Mouse (Mus musculus) erythroid progenitor cell, adult 5-6 weeks (primary cell): ENCODE data around the gene Nrp2. TPM values are rescaled to one million over a fixed set of nuclear protein-coding genes. Genes with fewer than 3 reads are reported as not detected.

Experiments used
- ATAC-seq: replicated peaks from 2 replicates; pipeline ENCODE4 v1.8.0; 2016; ENCODE audit warnings: moderate number of reproducible peaks, mild to moderate bottlenecking, moderate TSS enrichment, inconsistent platforms; ENCODE audit not compliant: poor library complexity, low FRiP score, severe bottlenecking
- total RNA-seq, 2 experiments: library from RNA; stranded (forward) in 1 of 2; stranded (reverse) in 1 of 2; fragments of 150-400 nt in 1 of 2; fragments of 186-747, 209-891 nt in 1 of 2; gene quantifications; 2 replicates each; pipeline versions ENCODE4 v1.2.3 to v1.2.4; 2015 to 2017; ENCODE audit warnings: low replicate concordance in 2 of 2

The Nrp2 gene
- total RNA-seq, 2 experiments from 2014 or later, result 1.7 to 2.7 TPM

DNA sequence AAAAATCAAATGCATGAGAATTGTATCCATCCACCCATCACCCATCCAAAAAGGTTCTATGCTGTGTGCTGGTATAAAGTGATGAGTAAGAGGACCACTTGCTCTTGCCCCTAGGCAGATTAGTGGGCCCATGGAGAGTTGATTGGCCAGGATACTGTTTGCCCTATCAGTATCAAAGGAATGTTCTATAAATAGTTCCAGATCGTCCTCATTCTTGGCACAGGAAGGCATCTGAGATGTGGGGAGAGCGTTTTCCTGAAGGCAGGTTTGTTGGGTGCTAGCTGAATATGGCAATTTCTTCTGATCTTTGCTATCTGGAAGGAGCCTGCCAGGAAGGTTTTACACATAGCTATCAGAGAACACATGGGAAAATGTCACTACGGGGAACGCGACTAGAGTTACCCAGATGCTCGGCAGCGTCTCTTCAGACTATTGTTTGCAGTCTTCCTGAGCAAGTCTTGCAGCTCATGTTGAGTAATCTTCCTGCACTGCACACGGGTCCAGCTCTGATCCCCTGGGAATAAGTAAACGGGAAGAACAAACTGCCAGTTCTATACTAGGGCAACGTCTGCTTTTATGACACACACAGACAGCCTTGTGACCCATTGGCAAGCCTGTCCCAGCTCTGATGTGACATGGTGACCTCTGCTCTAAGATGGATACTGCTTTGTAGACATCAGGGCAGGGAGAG lies 44.5 kb downstream of the Nrp2 start:
- no peak for ATAC-seq

DNA sequence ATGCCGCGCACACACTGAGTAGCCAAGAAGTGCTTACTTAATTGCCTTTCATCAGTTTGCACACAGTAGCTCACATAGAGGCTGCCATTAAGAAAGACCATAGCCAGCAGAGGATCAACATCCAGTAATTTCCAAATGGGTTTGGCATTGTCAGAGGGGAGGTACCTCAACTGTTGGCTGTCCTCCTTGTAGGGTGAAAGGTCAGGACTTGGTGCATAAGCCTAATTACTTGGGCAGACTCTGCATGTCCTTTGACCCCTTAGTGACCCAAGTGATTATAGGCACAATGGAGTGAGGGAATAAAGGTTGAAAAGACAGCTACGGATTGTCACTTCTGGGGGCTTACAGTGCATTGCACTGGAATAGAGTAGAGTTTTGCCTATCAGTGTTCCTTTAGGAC lies 45.3 kb downstream of the Nrp2 start:
- ATAC-seq, result no peak

DNA sequence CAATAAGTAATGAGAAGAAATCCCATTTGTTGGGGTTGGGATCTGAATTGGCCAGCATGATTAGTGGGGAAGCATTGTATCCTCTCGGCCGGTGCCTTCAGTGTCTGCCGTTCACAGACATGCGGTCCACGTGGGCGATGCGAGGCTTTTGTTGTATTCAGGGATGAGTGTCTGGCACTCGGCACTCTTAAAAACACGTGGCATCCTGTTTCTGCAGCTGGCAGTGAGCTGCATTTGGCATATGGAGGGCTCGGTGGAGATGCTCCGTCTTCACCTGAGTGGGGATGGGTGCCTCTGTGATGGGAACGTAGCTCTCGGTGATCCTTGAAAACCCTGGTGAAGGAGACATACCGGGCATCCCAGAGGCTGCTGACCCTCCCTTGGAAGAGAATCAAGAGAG lies 46.6 kb downstream of the Nrp2 start:
- ATAC-seq, result no peak

DNA sequence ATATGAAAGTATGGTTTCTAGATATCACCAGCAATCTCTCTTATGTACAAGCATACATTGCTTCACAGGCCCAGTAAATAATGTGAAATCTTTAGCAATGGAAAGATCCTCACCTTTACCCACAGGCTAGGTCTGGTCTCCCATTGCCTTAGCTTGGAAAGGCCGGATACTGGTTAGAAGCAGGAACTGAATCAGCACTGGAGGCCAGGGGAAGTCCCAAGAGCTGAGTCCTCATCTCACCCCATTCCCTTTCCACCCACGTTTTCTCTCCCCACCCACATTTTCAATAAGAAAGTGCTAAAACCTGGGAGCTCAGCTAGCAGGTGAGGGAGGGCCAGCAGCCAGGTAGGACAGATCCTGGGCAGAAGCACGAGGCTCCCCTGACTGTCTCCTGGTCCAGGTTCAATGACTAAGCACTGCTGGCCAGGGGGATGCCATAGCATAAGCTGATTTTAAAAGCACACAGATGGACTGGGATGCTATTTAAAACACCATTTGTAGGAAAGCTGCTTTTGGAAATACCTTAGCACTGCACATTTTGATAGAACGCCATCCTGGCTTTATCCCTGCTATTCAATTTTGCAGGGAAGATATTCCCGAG lies 47.4 kb downstream of the Nrp2 start:
- no peak for ATAC-seq

DNA sequence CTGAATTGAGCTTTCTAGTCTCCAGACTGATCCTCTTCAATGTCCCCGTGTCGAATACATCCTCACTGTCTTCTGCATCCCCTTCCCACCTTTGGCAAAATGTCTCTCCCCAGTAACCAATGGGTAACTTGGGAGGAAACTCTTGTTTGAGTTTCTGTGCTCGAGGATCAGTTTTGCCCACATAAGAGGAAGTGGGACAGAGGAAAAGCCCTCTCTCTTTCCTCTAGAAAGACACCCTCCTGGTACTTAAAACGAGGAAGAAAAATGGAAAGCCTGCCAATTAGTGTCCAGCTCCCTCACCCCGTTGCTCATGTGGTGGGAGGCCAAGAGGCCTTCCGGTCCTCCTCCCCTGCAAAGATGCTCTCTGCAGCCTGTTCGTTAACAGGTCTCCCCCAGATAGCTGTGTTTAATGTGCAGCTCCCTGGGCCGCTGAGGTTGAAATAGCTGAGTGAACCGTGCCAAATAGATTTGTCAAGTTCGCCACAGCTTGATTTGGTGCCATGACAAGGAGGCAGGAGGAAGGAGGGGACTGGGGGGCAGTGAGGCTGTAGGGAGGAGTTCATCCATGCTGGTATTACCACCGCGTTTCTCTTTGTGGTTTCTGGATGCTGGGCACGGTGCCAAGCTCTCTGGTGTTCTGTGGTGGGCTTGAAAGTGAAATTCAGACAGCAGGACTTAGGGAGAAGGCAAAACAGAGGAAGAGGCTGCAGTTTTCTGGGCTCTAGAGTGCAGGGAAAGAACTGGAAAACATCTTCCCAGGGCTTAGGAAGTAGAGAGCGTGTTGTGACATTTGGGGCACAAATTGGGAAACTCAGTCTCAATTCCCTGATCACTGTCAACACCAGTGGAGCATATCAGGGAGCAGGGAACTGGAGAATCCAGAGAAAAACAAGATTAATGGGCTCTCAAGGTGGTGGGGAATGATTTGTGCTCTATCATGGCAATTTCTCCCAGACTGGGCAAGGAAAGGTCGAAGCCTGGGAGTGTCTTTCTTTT lies 48.2 kb downstream of the Nrp2 start:
- no peak for ATAC-seq

DNA sequence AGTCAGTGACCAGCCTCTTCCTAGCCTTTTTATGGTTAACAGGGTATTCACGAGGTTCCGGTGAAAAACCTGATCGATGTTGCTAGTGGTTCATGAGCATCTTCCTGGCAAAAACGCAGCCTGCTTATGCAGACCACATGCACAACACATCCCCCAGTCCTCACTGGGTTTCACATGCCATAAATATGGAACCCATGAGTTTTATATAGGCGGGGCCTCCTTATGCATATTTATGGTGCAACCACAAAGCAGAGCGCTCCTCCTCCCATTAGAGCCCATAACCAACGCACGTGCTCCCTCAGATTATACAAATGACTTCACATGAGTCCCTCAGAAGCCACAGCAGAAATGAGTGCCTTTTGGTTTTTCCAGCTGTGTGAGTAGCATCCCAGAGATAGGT lies 49.0 kb downstream of the Nrp2 start:
- no peak for ATAC-seq

DNA sequence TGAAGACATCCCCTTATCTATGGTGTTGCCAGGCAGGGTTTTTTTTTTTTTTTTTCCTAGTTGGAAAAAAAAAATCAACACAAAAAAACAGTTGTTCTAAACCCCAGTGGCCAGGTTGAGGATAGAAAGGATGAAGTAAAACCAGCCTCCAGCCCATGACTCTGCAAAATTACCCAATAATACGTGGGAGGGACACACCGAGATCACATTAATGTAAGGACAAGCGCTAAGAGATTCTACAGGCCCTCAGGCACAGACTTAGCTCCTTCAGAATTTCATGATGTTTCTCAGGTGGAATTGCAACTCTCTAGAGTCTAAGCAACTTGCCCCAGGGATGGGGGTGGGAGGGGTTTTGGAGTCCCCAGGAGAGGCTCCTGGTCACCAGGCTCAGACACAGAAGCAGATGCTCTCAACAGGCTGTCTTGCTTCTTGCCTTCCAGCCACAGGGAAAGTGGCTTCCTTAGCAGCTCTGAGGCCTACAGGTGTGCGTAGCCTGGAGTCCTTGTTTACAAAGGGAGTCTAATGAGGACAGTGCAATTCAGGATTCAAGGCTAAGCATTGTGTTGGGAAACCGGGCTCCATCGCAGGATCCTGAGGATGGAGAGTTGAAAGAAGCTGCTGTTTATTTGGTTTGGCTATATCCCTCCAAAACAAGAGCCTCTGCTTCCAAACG lies 49.7 kb downstream of the Nrp2 start:
- no peak for ATAC-seq

DNA sequence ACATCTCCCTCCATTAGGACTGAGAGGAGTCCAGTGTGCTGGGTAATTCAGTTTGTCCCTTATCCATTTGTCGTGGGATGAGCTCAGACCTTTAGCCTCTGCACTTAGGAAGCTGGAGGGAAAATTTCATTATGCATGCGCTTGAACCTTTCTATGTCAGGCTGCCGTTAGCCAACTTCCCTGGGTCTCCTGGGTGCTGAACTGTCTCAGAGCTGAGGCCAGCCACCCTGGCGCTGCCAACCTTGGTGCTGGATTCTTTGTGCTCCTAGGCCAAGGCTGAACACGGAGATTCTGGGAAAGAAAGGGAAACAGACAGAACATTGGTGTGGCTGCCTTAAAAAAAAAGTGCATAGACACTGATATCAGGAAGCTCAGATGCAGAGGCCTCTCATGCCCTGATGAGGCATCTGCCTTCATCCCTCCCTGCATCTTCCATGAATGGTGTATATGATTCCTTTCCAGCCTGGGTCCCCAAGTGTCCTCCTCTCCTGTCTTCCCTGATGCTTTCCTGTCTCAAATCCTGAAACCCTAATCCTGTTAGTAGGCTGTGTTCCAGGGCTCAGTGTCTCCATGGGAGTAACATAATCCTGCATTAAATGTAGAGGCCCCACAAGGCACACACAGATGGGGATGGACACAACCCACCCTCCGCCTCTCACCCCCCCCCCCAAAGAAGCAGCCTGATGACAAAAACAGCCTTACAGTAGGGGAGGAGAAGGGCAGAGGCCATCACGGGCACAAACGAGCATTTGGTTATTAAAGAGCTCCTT lies 51.2 kb downstream of the Nrp2 start:
- no peak for ATAC-seq

DNA sequence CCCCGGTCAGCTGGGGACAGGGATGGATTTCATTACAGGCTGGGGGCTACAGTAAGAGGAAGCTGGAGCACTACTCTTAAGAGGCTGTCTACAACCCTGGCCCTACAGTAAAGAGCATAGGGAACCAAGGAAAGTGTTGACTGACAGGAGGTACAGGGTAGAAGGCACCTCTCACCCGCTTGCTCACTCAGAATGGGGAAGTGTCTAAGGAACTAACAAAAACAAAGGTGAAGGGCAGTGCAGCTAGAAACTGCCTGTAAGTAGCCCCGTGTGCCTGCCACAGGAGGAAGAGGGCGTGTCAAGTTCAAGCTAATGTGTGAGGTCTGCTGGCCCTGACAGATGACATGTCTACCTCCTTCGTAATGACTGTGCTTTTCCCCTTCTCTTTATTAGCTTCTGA lies 57.0 kb downstream of the Nrp2 start:
- no peak for ATAC-seq

DNA sequence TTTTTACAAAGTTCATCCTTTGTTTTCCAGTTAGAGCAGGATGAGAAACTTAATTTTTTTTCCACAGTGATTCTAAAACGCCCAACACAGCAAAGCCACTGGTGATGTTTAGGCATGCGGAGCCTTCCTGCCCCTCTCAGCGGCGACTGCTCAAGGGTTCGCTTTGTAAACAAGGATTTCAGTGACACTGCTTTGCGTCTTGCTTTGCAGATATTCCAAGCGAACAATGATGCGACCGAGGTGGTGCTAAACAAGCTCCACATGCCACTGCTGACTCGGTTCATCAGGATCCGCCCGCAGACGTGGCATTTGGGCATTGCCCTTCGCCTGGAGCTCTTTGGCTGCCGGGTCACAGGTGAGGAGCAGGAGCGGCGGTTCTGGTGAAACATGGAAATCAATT lies 57.5 kb downstream of the Nrp2 start:
- no peak for ATAC-seq

DNA sequence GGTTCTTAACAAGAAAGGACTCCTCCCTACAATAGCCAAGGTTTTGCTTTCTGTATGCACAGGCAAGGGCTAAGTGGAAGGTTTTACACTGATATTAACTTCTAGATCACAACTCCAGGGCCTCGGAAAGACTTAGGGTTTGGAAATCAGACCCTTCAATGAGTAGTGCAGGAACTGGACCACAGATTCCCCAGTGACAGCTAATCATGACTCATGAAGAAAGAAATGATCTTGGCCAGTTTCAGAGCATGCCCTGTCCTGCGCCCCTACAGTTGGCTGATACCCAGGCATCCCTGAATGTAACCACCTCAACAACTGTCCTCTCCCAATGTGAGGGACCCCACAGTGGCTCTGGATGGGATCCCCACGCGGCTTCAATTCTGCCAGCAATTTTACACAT lies 60.7 kb downstream of the Nrp2 start:
- no peak for ATAC-seq

DNA sequence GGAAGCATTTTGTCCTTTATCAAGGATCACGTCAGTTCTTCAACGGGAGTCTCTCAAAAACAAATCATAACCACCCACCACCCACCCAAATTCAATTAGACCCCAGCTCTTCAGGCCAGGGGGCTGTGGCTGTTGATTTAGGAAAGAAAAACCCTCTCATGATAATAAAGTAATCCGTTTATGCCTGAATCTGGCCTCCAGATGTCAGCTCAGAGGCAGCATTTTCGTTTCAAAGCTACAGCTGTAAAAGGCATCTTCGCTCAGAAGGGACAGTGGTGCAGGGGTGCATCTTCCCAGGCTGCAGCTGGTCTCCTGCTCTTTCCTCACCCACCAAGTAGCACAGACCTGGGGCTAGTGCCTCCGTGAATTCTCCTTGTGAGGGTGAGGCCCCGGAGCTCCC lies 62.1 kb downstream of the Nrp2 start:
- no peak for ATAC-seq

DNA sequence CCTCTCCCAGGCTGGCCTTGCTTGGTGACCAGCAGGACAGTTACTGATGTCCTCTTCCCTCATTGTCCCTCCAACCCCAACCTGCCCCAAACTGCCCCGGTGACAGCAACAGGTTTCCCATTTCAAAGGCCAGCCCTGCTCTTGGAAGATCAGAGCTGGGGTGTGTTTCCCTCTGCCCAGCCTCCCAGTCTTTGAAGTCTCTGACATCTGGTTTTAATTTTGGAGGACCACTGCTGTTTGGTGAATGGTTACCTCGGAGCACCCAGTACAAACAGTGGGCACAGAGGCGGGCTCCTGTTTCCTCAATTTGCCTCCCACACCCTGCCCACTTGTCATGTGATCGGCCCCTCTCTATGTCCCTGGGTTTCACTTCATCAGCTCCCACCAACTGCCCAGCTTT lies 63.7 kb downstream of the Nrp2 start:
- no peak for ATAC-seq

DNA sequence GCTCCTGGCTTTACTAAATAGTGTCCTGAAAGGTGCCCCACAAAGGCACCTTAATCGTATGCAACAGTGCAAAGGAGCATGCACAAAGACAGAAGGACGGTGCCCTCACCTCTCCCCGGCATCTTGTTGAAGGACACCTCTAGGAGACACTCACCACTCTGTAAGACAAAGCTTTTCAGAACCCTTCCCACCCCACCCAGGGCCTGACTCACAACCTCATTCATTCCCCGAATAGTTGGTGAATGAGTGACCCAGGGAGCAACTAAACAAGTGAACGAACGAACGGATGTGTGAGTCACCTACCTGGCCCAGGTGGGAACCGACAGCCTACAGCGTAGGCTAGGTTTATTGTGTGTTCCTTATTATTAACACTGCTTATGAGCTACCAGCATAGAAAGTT lies 64.5 kb downstream of the Nrp2 start:
- ATAC-seq, result no peak

DNA sequence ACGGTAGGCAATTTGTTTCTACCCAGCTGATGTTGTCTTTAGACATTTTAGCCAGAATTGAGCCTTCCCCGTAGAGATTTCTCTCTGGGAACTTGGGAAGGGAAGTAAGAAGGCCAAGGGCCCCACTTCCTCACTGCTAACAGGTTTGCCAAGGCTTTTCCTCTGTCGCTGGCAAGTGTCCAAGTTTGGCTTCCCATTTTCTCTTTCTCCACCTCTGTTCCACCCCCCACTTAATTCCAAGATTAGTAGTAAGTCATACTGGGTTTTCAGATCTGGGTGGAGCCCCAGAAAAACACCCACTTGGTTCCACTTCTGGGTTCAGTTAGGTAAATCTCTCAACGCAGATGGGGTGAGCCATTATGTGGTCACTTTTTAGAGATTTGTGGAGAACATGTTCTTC lies 67.5 kb downstream of the Nrp2 start:
- no peak for ATAC-seq

DNA sequence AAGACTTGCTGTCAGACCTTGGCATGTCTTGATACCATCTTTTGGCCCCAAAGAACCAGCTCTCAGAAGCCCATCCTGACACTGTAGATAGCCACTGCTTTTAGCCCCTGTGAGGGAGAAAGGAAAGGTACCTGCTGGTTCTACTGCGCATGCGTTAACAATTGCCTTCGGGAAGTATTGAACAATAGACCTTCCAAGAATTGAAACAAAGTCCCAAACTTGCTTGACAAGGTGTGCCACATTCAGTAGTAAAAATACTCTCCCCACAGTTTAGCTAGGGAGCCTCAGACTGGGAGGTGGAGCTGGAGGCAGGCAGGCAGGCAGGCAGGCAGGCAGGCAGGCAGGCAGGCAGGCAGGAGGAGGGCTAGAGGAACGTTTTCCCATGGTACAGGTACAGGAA lies 69.3 kb downstream of the Nrp2 start:
- no peak for ATAC-seq

DNA sequence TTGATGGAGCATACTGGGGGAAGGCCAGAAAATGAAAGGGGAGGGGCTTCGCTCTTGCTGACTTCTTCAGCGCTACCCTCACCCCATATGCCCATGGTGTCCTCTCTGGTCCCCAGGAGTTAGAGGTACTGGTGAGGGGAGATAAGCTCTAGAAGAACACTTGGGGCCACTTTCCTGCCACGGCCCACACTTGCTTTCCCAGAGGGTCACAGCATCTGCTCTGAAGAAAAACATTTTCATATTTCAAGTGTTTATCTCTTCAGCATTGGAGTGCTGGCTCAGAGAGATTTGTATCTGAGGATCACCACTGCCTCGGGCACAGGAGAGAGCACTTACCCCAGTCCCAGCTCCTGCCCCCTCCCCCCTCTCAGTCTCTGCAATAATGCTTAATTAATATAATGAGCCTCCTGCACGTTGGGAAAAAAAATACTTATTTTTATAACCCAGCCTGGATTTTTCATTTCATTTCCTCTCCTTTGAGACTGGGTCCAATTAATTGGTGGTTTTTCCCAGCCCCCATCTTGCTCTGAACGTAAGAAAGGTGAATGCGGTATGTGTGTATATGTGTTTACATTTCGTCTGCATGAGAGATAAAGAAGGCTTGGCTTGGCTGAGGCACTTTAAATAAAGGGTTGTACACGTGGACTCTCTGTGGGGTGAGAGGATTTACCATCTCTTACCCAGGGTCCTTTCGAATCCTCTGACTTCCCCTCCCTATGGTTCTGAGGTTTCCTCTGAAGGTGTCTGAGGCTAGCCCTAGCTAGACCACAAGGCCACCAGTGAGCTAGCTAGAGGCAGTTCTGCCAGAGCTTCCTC lies 70.2 kb downstream of the Nrp2 start:
- no peak for ATAC-seq

DNA sequence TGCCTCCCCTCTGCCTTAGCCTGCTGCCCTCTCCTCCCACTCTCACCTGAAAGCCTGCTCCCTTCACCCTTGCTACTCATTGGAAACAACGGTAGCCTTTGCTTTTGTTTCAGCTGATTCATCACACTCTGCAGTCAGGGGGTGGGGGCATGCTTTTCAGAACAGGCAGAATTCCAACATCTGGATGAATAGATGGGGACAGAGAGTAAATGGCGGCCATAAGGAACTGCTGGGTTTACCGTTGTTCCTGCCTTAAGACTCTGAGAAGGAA lies 70.8 kb downstream of the Nrp2 start:
- no peak for ATAC-seq
